Mouse (Mus musculus) megakaryocyte, embryonic 14.5 days (primary cell): Measurements from ENCODE around the gene Wdr64.

Experiments
- FLI1 ChIP-seq: IDR thresholded peaks from 2 replicates; pipeline ENCODE4 v1.6.1; 2012; ENCODE audit warnings: low read length, inconsistent platforms, mixed read lengths
- GATA1 ChIP-seq: IDR thresholded peaks from 3 replicates; pipeline ENCODE4 v1.6.1; 2012; ENCODE audit warnings: mixed read lengths, low read length, inconsistent platforms, borderline replicate concordance

DNA sequence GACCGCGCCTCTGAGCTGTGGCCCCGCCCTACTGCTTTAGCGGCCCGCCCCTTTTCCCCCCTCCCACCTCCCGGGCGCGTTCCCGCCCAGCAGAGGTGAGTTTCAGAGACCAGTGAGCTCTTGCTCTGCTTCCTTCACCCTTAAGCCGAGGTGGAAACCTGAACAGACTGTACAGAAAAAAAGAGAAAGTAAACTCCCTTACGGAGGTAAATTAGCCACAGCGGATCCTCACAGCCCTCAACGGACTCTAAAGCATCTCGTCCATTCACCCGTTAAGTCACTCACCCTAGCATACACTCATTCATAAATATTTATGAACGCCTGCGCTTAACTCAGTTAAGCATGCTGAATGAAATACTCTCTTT, 5.4 kb upstream of the Wdr64 start:
- TF ChIP-seq GATA1: no peak
- no peak for TF ChIP-seq FLI1
